Mouse (Mus musculus) spleen, adult 12 weeks (tissue): Measurements from ENCODE around the gene Ang.

ENCODE experiments used
- DNase-seq: peaks from one replicate; pipeline ENCODE4 v3.0.0; 2022; ENCODE audit warnings: low spot score

Ang gene

GRCm38 (mm10) chr14:51128775-51129623, 38.0 kb downstream of the Ang start:
- no peak for DNase-seq

GRCm38 (mm10) chr14:51129624-51129975, 38.6 kb downstream of the Ang start:
- no peak for DNase-seq

- no peak for DNase-seq
Measured at GRCm38 (mm10) chr14:51130315-51130940, 39.5 kb downstream of the Ang start.

GRCm38 (mm10) chr14:51131086-51131815, 40.3 kb downstream of the Ang start:
- DNase-seq, result no peak

GRCm38 (mm10) chr14:51132372-51132771, 41.4 kb downstream of the Ang start:
- DNase-seq, result no peak

- no peak for DNase-seq
Measured at GRCm38 (mm10) chr14:51140342-51140741, 49.4 kb downstream of the Ang start.

GRCm38 (mm10) chr14:51142119-51142518, 51.2 kb downstream of the Ang start:
- no peak for DNase-seq

- no peak for DNase-seq
Measured at GRCm38 (mm10) chr14:51142568-51142967, 51.6 kb downstream of the Ang start.

- no peak for DNase-seq
Measured at GRCm38 (mm10) chr14:51143287-51143686, 52.3 kb downstream of the Ang start.

- DNase-seq, result no peak
Measured at GRCm38 (mm10) chr14:51143937-51144336, 53.0 kb downstream of the Ang start.

GRCm38 (mm10) chr14:51144451-51144850, 53.5 kb downstream of the Ang start:
- no peak for DNase-seq

GRCm38 (mm10) chr14:51145521-51145920, 54.6 kb downstream of the Ang start:
- no peak for DNase-seq

- no peak for DNase-seq
Measured at GRCm38 (mm10) chr14:51146685-51147084, 55.7 kb downstream of the Ang start, which contains the start of gene Rnase1. Gene Rnase1, minus strand, starts transcription at chr14:51146785.

- no peak for DNase-seq
Measured at GRCm38 (mm10) chr14:51148006-51148405, 57.1 kb downstream of the Ang start.

GRCm38 (mm10) chr14:51149164-51149563, 58.2 kb downstream of the Ang start:
- DNase-seq, result no peak

GRCm38 (mm10) chr14:51150206-51150831, 59.4 kb downstream of the Ang start:
- DNase-seq, result no peak
